Mouse (Mus musculus): ENCODE results near the gene Atmin.

Gene Atmin

DNA sequence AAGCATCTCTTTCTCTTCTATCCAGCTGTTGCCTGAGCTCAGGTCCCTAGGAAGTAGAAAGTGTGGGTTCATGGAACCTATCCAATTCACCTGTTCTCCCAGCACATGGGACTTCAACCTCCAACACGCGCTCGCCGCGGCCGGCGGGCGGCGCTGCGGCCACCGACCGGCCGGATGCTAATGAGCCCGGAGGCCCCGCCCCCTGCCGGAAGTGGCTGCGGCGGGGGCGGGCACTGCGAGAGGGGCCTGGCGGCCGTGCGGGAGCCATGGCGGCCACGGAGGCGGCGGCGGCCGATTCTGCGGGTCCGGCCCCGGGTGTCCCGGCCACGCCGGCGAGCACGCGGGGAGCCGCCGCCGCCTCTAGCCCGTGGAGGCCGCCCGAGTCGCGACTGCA, at the start of gene Atmin:
TSS of gene Atmin (plus strand) at position 233 of the 394 bp plus-strand sequence.
- peak; percentile 85 for DNase-seq

DNA sequence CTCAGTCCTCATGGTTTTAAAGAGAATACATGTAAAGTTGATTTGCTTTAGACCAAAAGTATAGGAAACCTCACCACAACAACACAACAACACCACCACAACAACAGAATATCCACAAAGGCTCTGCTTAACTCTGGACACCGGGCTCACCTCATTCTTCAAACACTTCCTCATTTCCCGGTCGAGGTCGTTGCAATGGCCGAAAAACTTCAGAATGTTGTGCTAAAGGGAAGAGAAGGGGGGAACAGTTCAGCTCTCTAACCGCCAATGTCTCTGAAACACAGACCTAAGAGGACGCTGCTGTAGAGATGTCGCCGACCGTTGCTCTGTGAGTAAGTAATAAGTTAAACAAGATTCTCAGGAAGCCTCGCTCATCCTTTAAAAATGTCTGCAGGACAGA, 49.3 kb upstream of the Atmin start:
- no peak for DNase-seq

DNA sequence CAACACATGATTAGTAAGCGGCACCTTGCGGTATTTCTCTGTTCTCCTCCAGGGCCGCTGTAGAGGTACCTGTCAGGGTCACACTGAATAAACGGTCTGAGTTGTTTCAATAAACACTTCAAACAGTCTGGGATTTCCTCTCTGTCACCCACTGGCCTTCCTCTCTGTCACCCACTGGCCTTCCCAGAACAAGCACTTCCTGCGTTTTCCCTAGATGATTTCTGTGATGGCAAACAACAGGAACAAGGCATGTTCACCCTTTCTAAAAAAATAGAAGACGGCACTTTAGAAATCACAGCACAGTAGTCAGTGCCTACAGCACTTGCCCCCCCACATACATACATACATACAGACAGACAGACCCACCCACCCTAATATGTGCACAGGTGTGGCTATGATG, 47.7 kb upstream of the Atmin start:
- no peak for DNase-seq

DNA sequence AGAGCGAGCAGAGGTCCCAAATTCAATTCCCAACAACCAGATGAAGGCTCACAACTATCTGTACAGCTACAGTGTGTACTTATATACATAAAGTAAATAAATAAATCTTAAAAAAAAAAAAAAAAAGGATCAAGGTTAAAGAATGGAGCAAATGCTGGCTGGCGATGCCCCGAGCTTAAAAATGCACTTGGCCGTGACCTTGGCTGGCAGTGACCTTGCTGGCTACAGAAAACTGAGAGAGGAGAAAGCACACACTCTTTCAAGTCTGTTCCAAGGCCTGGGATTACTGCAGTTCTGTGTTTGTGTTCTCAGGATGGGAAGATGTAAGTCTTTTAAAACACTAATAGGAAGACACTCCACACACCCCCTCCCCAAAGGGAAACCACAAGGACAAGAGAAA, 38.5 kb upstream of the Atmin start:
- no peak for DNase-seq

DNA sequence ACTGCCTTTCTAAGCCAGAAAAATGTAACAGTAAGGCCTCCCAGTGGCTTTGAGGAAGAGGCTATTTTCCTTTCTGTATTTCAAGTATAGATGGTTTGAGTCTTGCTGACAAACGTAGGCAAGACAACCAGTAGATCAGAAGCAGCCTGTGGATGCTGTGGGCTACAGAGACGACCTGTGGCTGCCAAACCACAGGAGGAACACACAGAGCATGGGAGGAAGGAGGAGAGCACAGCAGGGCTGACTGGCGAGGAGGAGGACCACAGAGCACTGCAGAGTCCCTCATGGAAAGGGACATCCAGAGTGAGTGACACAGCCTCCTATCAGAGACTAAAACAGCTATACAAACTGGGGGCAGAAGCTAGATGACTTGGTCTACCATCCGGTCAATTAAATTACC, 37.9 kb upstream of the Atmin start:
- DNase-seq, result no peak

DNA sequence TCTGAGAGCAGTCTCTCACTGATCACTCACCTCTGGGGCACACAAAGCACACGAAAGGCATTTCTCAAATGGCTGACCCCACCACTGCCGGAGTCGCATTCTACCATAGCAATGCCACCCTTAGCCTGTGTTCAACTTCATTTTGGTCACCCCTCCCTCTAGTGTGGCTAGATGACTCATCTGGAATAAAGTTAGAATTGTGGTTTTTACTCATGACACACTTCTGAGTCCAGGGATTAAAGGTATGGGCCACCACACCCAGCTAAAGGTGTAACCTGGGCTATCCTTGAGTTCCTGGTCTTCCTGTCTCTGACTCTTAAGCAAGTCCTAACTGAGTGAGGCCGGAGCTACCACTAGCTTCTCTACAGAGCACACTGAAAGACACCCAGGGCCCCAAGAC, 37.4 kb upstream of the Atmin start:
- no peak for DNase-seq

DNA sequence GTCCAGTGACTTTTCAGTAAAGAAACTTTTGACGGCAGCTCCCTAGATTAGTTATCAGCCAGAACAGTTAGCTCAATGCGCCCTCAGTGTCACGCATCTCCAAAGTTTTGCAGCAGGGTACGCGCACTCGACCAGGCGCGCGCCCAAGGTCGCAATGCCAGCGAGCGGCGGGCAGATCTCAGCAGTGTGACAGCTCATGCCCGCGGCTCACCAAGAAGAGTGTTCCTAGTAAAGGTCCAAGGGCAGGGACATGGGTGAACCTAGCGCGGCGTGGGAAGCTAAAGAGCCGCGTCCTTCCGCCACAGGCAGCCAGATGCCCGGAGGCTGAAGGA, 22.2 kb upstream of the Atmin start:
- DNase-seq, result no peak

DNA sequence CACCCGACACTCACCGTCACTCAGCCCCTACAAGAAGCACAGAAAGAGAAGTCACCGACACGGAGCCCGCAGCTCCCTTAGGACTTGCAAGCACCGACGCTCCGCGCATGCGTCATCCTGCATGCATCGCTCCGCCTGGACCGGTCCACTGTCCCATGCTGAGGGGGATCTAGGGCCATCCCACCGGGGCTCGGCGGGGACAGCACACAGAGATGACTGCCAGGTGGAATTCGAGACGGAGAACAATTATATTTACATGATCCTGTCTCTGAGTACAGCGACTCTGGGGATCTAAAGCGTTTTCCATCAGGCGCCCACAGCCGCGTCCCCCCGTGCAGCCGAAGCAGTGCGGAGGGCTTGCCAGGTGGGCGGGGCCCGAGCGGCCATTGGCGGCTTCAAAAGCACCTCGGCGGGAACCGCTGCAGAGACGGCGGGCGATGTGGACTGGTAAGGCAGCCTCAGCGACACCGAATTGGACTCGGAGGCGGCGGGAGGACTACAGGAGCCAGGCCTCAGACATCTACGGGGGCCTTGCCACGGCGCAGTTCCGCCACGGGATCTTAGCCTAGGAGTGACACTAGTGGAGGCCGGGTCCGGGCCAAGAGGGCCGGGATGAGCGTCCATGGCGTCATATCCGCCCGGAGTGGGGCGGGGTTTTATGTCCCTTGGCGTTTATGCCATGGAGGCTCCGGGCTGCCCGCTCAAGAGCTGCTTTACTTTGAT, 21.7 kb upstream of the Atmin start, which contains the start of the genes Cmc2 and Cenpn:
TSS of gene Cmc2 (minus strand) at position 119 of the 723 bp plus-strand sequence.
TSS of gene Cenpn (plus strand) at position 394 of the 723 bp plus-strand sequence.
- DNase-seq, result peak; percentile 96

DNA sequence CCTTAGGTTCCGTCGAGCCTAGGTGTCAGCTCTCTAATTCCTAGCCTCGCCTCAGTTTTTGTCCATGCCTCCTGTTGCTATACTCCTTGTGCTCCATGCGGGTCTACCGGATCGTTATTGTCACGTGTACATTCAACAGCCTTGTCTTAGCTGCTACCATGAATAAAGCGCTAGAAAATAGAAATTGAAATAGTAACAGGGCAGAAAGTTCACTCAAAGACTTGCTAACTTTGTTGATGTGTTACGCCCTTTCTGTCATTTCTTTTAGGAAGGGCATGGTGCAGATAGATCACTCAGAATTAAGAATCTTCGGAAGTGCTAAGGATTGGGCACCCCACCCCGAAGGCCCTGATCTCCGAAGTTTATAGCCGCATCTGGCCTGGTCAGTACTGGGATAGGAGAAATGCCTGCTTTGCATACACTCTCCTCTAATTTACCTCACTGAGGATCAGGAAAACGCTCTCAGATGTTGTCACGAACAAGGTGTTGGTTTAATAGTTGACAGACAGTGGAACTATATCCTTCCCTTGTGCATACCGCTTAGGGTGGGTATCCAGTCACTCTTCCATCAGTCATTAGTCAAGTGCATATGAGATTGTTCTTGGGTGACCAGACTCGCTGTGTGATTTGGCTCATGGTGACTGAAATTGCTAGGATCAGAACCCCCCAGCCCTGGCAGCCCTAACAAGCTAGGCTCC, 21.0 kb upstream of the Atmin start:
- DNase-seq, result no peak

DNA sequence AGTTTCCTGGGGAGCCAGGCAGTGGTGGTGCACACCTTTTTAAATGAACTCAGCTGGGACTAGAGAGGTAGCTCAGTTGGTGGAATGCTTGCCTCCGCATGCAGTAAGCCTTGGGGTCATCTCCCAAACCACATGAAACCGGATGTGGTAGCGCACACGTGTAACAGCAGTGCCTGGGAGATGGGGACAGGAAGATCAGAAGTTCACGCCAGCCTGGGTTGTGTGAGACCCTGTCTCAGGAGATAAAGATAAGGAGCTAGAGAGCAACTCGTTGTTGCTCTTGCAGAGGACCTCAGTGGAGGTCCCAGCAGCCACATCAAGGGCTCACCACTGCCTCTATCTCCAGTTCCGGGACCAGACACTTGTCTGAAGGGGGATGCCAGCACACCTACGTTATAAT, 19.7 kb upstream of the Atmin start:
- DNase-seq, result no peak

DNA sequence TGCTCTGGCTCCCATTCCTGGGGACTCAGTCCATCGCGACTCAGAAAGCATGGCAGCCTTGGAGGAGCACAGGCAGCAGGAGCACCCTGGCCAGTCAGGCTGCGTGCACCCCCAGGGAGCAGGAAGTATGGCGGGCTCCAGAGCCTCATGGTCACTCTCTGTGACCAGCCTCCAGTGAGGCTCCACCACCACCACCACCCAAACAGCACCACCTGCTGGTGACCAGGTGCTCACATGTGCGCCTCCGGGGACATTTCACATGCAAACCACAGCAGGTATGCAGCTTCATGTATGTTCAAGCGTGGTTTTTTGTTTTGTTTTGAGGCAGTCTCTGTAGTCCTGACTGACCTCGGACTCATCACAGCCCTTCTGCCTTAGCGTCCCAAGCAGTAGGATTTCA, 15.3 kb upstream of the Atmin start:
- no peak for DNase-seq

DNA sequence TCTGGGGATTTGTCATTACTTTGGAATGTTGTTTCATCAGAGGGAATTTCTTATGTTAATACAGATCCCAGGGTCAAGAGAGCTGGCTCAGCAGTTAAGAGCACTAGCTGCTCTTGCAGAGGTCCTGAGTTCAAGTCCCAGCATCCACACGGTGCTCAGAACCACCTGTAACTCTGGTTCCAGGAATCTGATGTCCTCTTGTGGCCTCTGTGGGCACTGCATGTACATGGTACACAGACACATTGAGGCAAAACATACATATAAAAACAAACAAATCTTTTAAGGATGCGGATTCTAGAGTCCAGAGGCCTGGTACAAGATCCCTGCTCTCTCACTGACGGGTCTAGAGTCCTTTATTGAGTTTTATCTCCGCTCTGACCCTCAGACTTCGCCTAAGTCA, 14.6 kb upstream of the Atmin start:
- no peak for DNase-seq

DNA sequence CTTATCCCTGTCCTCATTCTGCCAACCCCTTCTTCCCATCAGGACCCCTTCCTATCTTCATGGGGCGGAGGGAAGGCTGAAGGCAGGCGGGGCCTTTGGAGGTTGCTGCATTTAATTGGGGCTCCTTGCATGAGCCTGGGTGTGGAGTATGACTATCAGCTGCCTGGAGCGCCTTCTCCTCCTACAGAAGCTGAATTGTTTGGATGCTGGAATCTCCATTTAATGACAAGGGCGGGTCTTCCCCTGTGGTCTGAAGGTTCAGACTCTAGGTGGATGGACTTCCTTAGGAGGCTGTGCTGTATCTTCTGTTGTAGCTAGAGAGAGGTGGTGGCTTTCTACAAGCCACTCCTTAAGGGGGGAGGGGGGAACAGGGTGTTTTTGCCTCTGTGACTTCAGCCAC, 8.2 kb upstream of the Atmin start:
- no peak for DNase-seq

DNA sequence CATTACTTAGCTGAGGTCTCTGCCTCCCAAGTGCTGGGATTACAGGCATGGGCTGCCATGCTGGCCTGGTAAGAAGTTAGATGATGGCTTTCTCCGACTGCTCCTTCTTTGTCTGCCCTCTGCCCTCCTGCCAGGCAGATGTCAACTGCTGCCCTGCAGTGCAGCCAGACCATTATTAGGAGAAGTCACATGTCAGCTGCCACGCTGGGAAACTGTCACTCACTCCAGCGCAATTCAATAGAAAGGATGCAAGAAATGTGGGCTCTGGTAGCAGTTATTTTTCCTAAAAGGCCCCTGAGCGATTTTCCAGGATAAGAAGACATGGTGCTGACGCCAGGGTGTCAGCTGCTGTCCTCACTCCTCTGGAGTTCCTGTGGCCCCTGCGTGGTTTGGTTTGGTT, 7.7 kb upstream of the Atmin start:
- no peak for DNase-seq

DNA sequence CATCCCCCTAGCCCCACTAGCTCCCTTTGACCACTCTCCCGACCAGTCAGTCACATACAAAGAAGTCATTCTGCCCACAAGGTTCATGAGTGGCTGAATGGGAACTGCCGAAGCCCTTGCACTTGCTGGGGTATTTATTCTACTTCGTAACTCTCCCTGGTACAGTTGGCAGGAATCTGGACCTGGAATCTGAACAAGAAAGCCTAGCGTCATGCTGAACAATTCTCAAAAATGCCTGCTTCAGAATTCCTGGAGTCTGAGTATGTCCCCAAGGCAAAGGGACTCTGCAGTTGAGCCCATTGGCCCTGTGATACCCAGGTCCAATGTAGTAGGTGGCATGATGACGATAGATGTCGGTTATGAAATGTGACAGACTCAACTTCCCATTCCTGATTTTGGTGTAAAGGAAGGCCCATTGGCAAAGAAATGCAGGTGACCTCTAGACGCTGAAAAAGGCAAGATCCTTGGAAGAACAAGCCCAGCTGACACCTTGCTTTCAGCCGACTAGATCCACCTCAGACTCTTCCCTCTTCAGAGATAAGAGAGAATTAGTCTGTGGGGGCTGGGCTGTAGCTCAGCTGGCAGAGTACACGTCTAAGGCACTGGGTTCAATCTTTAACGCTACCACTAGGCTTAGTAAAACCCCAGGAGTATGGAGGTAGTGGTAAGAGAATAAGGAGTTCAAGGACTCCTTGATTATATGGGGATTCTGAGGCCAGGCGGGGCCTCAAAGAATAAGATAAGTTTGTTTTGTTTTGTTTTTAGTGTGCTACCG, 722 bp upstream of the Atmin start:
- DNase-seq, result no peak

DNA sequence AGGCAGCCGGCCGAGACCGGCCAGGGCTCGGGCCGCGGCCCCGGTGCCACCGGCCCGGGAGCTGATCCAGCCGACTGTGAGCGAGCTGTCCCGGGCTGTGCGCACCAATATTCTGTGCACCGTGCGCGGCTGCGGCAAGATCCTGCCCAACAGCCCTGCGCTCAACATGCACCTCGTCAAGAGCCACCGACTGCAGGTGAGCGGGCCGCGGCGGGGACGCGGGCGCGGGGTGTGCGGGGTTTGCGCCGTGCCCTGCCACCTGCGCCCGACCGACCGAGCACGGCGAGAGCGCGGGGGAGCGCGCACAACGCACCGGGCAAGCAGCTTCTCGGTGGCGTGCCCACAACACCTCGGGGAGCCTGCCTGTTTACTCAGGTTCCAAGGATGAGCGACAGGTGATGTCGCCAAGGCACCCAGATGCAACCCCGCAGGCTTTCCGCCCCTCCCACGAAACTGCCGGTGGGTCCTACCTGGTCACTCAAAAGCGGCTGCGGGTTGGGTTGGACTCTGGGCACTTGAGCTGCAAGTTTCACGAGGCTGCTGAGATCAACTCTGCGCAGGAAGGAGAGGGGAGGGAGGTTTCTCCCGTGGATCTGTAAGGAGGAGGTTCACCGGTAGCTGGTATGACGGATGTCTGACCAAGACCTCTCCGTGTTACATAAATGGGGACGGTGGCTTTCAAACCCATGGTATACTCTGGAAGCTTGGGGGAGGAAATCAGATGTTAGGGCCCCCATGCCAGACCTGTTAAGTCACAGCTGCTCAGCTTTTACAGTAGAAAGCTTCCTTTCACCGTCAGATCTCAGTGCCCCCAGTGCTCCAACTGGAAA, 577 bp downstream of the Atmin start:
- no peak for DNase-seq

DNA sequence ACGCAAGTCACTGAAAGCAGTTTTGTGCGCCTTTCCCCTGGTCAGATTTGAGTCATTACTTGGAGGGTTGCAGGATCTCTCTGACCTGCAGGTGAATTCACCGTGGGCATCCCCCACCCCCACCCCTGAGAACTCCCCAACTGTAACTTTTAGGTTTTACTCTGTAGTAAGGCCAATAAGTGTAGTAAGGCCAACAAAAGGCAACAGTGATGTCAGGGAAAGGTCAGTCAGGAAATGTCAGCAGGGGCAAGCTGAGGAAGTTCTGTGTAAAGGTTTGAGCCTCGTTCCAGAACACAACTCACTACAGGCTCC, 1.1 kb downstream of the Atmin start:
- no peak for DNase-seq

DNA sequence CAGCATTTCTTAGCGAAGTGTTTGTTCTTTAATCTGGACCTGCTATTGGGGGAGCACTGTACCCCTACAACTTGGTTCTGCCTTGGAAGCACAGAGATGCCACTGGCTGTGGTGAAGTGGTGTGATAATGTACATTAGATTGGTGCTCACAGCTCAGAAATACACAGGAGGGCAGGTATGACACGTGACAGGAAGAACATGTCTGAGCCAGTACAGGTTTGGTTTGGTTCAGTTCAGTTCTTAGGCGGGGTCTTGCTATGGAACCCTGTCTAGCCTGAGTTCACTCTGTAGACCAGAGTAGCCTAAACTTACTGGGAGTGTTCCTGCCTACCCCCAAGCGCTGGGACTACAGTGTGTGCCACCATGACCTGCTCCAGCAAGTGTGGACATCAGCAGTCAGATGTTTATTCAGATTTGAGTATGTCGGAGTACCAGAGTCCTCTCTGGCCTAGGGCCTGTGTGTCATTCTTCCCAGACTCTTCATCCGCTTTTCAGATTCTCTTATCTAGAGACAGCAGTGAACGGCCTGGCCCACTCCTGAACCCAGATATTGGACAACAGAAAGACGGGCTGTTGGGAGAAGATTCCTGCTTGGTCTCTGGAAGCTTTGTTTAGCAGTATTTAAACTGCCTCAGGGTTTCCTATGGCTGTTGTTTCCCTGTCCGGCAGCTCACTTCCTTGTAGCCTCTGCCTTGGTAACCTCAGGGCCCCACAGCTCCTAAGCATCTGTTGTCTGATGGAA, 2.1 kb downstream of the Atmin start:
- no peak for DNase-seq

DNA sequence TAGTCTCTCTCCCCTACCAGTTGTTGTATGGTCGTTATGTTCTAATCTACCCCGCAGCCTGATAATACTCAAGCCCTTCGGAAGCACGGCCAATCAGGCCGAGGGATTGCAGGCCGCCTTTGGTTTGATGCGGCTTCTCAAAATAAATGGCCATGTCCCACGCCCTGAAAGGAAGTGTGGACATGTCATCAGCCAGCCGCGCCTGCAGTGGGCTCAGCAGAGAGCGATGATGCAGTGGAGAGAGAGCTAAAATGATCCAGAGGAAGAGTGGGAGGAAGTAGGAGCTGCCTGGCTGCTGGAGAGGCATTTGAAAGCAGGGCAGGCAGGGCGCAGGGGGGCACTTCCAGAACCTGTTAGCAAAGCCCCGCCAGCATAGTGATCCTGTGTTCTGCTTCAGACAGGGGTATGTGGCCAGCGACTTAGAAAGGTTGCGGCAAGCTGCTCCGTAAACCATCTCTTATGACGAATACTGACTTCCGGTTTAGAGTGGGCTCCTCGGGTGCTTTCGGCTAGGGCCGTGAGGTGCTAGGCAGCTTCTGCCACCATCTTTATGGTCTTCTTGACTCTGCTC, 3.2 kb downstream of the Atmin start:
- DNase-seq, result no peak

DNA sequence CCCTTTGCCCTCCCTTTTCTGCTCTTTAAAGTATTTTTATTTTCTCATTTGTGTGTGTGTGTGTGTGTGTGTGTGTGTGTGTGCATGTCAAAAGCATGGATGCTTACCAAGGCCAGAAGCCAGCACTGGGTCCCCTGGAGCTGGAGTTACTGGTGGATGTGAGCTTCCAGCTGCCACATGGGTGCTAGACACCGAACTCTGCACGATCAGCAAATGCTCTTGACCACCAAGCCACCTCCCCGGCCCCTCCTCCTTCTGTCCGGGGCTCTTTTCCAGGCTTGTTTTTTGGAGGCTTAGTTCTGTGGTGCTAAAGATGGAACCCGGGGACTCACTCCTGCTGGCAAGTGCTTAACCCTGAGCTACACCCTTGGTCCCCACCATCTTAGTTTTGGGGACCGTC, 3.7 kb downstream of the Atmin start:
- DNase-seq, result no peak

DNA sequence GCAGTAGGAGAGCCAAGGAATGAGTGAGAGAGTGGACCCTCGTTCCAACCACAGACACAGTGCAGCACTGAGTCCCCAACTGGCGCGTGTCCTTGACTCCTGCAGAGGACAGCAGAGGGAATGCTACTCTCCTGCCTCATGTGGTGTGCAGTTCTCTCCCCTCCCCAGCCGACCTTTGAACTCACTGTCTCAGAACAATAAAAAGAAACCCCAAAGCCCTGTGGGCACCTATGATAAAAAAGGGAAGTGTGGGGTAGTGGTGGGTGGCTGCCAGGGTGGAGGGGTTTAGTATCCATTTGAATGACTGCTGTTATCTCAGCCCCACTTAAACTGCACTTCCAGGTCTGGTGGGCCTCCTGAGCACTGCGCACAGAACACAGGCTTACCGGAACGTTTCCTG, 4.4 kb downstream of the Atmin start:
- DNase-seq, result no peak

DNA sequence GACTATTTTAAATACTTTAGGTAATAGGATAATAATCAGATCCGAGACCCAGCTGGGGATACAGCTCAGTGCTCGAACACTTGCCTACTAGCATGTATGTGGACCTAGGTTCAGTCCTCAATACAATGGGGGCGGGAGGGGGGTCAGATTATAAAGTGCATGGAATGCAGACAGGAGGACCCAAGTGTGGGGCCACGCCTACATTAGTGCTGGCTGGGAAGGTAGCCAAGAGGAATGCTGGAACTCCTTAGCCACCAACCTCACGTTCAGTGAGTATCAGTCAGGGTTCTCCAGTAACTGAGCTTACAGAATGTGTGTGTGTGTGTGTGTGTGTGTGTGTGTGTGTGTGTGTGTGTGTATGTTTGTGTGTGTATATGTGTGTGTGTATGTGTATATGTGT, 8.2 kb downstream of the Atmin start:
- DNase-seq, result no peak

Measured in cerebellum, adult 8-10 months (tissue).